Mouse (Mus musculus) forebrain, postnatal 0 days (tissue): ENCODE results near the gene 1700008O03Rik. TPM values are rescaled to one million over a fixed set of nuclear protein-coding genes. Genes with fewer than 3 reads are reported as not detected.

Experiments used
- ATAC-seq: fragments of 200-750 bp; cut with Nextera tagmentation; 2 replicates; pipeline ENCODE4 v1.8.0; 2017; ENCODE audit warnings: mild to moderate bottlenecking, moderate library complexity
- DNase-seq: peaks from one replicate; pipeline ENCODE4 v3.0.0-alpha.2; 2015
- H3K27ac ChIP-seq: fragments of 300-500 bp; sonication (generic); 2 replicates; pipeline ENCODE4 v1.5.1; 2014; ENCODE audit warnings: low read depth, mild to moderate bottlenecking, antibody characterized with exemption, low read length, moderate library complexity, mixed read lengths
- H3K27me3 ChIP-seq: fragments of 300-500 bp; sonication (generic); 2 replicates; pipeline ENCODE4 v1.6.1; 2014; ENCODE audit warnings: mild to moderate bottlenecking, low read length, mixed read lengths; ENCODE audit not compliant: insufficient read depth
- H3K36me3 ChIP-seq: fragments of 300-500 bp; sonication (generic); 2 replicates; pipeline ENCODE4 v1.6.1; 2014; ENCODE audit warnings: mild to moderate bottlenecking, moderate library complexity; ENCODE audit not compliant: insufficient read depth
- H3K4me1 ChIP-seq: fragments of 300-500 bp; sonication (generic); 2 replicates; pipeline ENCODE4 v1.6.1; 2014; ENCODE audit warnings: antibody characterized with exemption; ENCODE audit not compliant: insufficient read depth
- H3K4me2 ChIP-seq: fragments of 300-500 bp; sonication (generic); 2 replicates; pipeline ENCODE4 v1.6.1; 2014; ENCODE audit warnings: low read depth, mild to moderate bottlenecking, moderate library complexity
- H3K4me3 ChIP-seq: fragments of 300-500 bp; sonication (generic); 2 replicates; pipeline ENCODE4 v1.5.1; 2014; ENCODE audit warnings: low read depth, low read length, mixed read lengths
- H3K9ac ChIP-seq: fragments of 300-500 bp; sonication (generic); 2 replicates; pipeline ENCODE4 v1.6.1; 2014; ENCODE audit warnings: mild to moderate bottlenecking
- H3K9me3 ChIP-seq: fragments of 300-500 bp; sonication (generic); 2 replicates; pipeline ENCODE4 v1.6.1; 2016; ENCODE audit warnings: low read length
- CTCF ChIP-seq: sonication (generic); IDR thresholded peaks from 2 replicates; pipeline ENCODE4 v1.5.1; 2016; ENCODE audit warnings: antibody characterized with exemption, control low read depth, low read depth
- WGBS: fragments of 180-500 bp; shearing (Covaris S2); extraction: QIAGEN DNeasy Blood & Tissue Kit; methylation state at CpG from one replicate; pipeline ENCODE4 v1.1.7; 2014; 5-methylcytosine and 5-hydroxymethylcytosine counted together
- polyA plus RNA-seq: library from polyadenylated mRNA; unstranded; fragments of >200 nt; fragmentation: Nextera tagmentation; extraction: Ambion mirVana; gene quantifications from 2 replicates; pipeline ENCODE4 v1.2.1, GENCODE M21; 2015
- total RNA-seq: library from RNA; depleted of rRNA; stranded (reverse); fragments of >200 nt; gene quantifications from 2 replicates; pipeline ENCODE4 v1.2.3, GENCODE M21; 2014

The 1700008O03Rik gene
- total and polyA plus RNA-seq, 2 experiments from 2014 or later, result 3.5 to 7.3 TPM

DNA sequence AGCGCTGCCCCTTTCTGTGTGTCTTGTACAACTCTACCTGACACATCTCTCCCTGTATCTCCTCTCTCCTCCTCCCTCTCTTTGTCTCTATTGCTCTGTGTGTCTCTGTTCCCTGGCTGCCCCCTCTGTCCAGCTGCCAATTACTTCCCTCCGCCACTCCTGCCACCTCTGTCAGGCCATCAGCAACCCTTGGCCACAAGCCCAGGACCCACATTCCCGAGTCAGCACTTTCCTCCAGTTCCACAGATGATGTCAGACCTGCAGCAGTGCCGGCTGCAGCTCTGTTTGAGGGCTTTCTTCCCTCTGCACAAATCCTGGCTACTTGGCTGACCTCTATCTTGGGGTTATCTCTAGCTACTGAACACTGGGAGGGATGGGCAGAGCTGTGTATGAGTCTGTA, 7.3 kb downstream of the 1700008O03Rik start:
- Histone ChIP-seq H3K27me3 (no peaks in the 10 kb centered on the region), H3K9me3 (no peaks in the 10 kb centered on the region), H3K36me3 (no peaks in the 10 kb centered on the region), H3K4me2 (no peak overlapping the region), H3K4me3 (no peak overlapping the region), H3K4me1 (peaks cover 14% of the 10 kb centered on the region), H3K27ac (no peak overlapping the region), H3K9ac (no peak overlapping the region)
- ATAC-seq (no peak), DNase-seq (peak; percentile 13)
- 36% methylated on average over 4 of the region's 4 CpGs for WGBS
- TF ChIP-seq CTCF, result no peak

DNA sequence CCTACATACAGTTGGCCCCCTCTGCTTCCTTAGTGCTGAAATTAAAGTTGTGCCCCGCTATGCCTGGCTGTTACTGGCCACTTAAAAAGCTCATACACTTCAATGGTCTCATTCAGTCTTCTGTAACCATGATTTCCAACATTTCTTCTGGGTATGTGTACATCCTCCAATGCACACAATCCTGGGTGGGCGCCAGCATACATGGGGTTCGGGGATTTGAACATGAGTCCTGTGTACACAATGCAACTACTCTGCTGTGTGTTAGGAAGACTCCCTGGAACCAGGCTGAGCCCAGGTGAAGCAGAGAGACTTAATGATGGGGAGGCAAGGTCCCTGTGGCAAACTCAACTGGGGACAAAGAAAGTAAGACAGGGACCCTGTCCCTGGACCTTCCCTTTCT, 9.8 kb downstream of the 1700008O03Rik start:
- H3K4me1 ChIP-seq, result no peaks in the 10 kb centered on the region
- no peaks in the 10 kb centered on the region for H3K9me3 ChIP-seq
- no peak overlapping the region for H3K9ac ChIP-seq
- H3K27ac ChIP-seq, result no peak overlapping the region
- no peaks in the 10 kb centered on the region for H3K27me3 ChIP-seq
- H3K4me3 ChIP-seq, result no peak overlapping the region
- H3K36me3 ChIP-seq, result no peaks in the 10 kb centered on the region
- WGBS, result 54% methylated on average over 3 of the region's 3 CpGs
- H3K4me2 ChIP-seq, result no peak overlapping the region
- ATAC-seq (no peak), DNase-seq (no peak)
- no peak for TF ChIP-seq CTCF

DNA sequence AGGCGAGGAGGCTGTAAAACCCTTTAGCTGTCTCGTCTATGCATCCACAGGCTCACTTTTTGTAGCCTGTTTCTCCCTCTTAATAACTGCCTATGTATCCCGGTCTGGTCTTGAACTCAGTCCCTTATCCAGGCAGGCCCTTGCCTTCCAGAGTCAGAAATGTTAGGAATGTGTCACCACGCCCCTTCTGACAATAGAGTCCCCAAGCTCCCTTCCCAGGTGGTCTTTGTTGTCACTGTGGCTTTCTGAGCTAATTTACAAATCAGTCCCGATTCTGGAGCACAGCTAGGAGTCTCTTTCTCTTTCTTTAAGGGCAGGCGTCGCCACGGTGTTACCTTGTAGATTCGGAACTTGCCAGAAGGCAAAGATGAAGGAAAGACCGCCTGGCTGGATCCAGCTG, 10.4 kb downstream of the 1700008O03Rik start:
- DNase-seq (no peak), ATAC-seq (no peak)
- peak overlapping the region; percentile 56 for H3K9ac ChIP-seq
- no peaks in the 10 kb centered on the region for H3K9me3 ChIP-seq
- H3K4me1 ChIP-seq, result no peaks in the 10 kb centered on the region
- H3K4me2 ChIP-seq, result peak overlapping the region; percentile 82
- no peaks in the 10 kb centered on the region for H3K27me3 ChIP-seq
- WGBS, result 8% methylated on average over 10 of the region's 10 CpGs
- TF ChIP-seq CTCF, result no peak
- H3K27ac ChIP-seq, result peak overlapping the region; percentile 89
- peak overlapping the region; percentile 54 for H3K4me3 ChIP-seq
- H3K36me3 ChIP-seq, result no peaks in the 10 kb centered on the region

DNA sequence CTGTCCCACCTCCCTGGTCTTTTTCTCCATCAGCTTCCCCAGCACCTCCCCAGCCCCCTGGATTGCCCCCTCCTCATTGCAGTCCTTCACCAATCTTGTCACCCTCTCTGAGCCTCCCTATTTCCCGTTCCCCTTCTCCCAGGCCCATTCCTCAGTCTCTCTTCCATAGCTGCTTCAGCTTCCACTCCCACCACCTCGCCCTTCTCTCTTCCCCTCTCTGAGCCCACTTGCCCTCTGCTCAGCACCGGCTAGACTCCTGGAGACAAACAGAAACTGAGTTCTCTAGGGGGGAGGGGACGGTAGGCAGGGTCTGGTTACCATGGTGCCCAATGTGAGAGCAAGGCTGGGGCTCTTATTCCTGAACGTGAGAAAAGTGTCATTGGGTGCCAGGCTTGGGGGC, 10.9 kb downstream of the 1700008O03Rik start:
- H3K9ac ChIP-seq, result peak overlapping the region; percentile 56
- no peaks in the 10 kb centered on the region for H3K4me1 ChIP-seq
- H3K9me3 ChIP-seq, result no peaks in the 10 kb centered on the region
- TF ChIP-seq CTCF, result no peak
- no peaks in the 10 kb centered on the region for H3K27me3 ChIP-seq
- H3K4me2 ChIP-seq, result peak overlapping the region; percentile 82
- peak overlapping the region; percentile 54 for H3K4me3 ChIP-seq
- DNase-seq, result peak; percentile 71
- no peaks in the 10 kb centered on the region for H3K36me3 ChIP-seq
- H3K27ac ChIP-seq, result peak overlapping the region; percentile 89
- 5% methylated on average over 5 of the region's 5 CpGs for WGBS
- peak; percentile 53 for ATAC-seq

DNA sequence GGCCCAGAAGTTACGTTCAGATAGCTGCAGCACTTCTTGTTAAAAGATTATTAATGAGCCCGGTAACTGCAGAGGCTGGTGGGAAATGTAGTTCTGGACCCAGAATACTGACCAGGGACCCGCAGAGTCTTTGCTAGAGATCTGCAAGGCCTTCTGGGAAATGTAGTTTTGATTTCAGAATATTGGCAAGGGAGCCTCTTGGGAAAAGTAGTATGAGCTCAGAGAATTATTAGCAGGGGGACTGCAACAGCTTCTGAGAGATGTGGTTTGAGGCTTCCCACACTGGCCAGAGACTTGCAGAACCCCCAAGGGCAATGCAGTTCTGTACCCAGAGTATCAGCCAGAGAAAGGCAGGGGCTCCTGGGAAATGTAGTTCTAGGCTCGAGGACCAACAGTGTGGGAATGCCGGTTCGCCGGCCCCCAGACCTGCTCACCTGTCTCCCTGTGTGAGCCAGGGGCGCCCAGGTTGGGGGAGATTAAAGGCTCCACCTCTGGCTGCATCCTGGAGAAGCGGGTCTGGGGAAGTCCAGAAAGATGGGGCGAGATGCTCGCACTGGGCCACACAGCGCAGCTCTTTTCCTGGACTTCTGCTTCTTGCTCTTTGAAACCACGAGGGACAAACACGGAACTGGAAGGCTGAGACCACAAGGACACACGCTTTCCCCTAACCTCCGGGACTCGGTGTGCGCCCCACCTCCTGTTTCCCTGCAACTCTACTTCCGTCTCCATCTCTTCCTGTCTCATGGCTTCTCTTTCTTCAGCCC, 11.5 kb downstream of the 1700008O03Rik start:
- Histone ChIP-seq H3K4me3 (peak overlapping the region; percentile 54), H3K36me3 (no peaks in the 10 kb centered on the region), H3K27ac (peak overlapping the region; percentile 89), H3K27me3 (no peaks in the 10 kb centered on the region), H3K9ac (peak overlapping the region; percentile 56), H3K4me2 (peak overlapping the region; percentile 82), H3K9me3 (no peaks in the 10 kb centered on the region), H3K4me1 (no peaks in the 10 kb centered on the region)
- ATAC-seq (peak; percentile 93), DNase-seq (peak; percentile 93)
- no peak for TF ChIP-seq CTCF
- under 1% methylated on average over 19 of the region's 19 CpGs for WGBS

DNA sequence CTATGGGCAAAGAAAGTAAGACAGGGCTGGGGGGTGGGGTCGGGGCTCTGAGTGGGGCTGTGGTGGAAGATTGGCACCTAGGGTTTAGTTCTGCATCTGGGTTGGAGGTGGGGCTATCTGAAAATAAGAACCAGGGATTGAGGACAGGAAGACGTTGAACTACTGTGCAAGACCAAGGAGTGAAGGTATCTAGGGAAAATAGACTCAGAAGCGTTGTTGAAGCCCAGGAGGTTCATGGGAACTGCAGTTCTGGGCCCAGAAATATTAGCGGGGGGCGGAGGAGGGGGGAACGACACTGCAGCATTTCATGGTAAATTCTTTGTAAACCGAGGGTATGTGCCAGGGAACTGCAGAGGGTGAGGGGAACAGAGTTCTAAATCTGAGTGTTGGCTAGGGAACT, 12.2 kb downstream of the 1700008O03Rik start:
- no peak for TF ChIP-seq CTCF
- Histone ChIP-seq H3K27ac (no peak overlapping the region), H3K36me3 (no peaks in the 10 kb centered on the region), H3K9me3 (no peaks in the 10 kb centered on the region), H3K4me3 (peak overlapping the region; percentile 54), H3K4me2 (peak overlapping the region; percentile 82), H3K9ac (peak overlapping the region; percentile 56), H3K27me3 (no peaks in the 10 kb centered on the region), H3K4me1 (no peaks in the 10 kb centered on the region)
- 17% methylated on average over 7 of the region's 7 CpGs for WGBS
- ATAC-seq, result no peak
- DNase-seq, result no peak

DNA sequence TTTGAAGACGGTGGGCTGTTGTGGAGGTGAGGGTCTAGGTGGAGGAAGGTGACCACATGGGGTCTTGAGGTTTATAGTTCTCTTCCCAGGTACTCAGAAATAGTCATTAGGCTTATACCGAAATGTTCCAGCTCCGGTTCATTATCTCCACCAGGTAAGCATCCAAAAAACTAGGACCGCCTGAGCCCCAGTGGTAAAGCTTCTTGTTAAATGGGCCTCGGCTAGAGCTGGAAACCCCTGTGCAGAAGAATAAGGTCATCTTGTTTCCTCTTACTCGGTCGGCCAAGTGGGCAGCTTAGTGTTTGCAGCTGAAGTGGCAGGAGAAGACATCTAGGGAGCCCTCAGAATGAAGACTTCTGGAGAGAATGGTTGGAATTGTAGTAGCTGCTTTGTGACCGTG, 12.9 kb downstream of the 1700008O03Rik start:
- H3K36me3 ChIP-seq, result no peaks in the 10 kb centered on the region
- no peaks in the 10 kb centered on the region for H3K27me3 ChIP-seq
- no peaks in the 10 kb centered on the region for H3K4me1 ChIP-seq
- no peak for DNase-seq
- H3K4me2 ChIP-seq, result no peak overlapping the region
- 93% methylated on average over 8 of the region's 8 CpGs for WGBS
- no peaks in the 10 kb centered on the region for H3K9me3 ChIP-seq
- TF ChIP-seq CTCF, result no peak
- no peak overlapping the region for H3K9ac ChIP-seq
- H3K4me3 ChIP-seq, result no peak overlapping the region
- ATAC-seq, result no peak
- no peak overlapping the region for H3K27ac ChIP-seq
